Mouse (Mus musculus) liver, postnatal 0 days (tissue): ENCODE data around the gene Tmem107.

Source experiments
- CTCF ChIP-seq: sonication (generic); IDR thresholded peaks from 2 replicates; pipeline ENCODE4 v1.5.1; 2016; ENCODE audit warnings: antibody characterized with exemption, low read depth
- EP300 ChIP-seq: IDR thresholded peaks from 2 replicates; pipeline ENCODE4 v1.6.1; 2016; ENCODE audit warnings: antibody characterized with exemption, low read depth, mild to moderate bottlenecking

DNA sequence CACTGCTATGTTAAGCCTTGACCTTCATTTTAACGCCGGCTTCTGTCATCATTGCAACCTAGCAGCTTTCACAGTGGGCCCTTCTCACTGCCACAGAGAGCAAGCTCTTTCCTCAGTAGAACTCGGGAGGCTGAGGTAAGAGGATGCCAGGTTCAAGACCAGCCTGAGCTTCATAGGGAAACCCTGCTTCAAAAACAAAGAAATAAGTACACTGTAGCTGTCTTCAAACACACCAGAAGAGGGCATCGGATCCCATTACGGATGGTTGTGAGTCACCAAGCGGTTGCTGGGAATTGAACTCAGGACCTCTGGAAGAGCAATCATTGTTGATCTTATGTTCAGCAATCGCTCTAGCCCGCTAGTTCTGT, 10.2 kb downstream of the Tmem107 start:
- no peak for TF ChIP-seq CTCF
- TF ChIP-seq EP300, result no peak
